Mouse (Mus musculus) heart, adult 8-10 months (tissue): ENCODE data around the gene Magi3. TPM values are rescaled to one million over a fixed set of nuclear protein-coding genes. Genes with fewer than 3 reads are reported as not detected.

Source experiments
- DNase-seq: peaks from one replicate; pipeline ENCODE4 v3.0.0; 2022; ENCODE audit warnings: low spot score
- total RNA-seq, 4 experiments: library from RNA; stranded (reverse); gene quantifications; 2 replicates each; pipeline ENCODE4 v1.2.4; 2022

Magi3 gene
- total RNA-seq, result 10 to 100 TPM; 27.8 to 41.0 (median 34.9) TPM

- peak; percentile 98 for DNase-seq
Measured at GRCm38 (mm10) chr3:104220295-104220965, at the start of gene Magi3. Gene Magi3, minus strand, starts transcription at chr3:104220374.

- DNase-seq, result no peak
Measured at GRCm38 (mm10) chr3:104264530-104265145, 44.5 kb upstream of the Magi3 start.

- DNase-seq, result no peak
Measured at GRCm38 (mm10) chr3:104260221-104260620, 40.0 kb upstream of the Magi3 start.

GRCm38 (mm10) chr3:104259168-104259567 is 39.0 kb upstream of the Magi3 start:
- no peak for DNase-seq

- no peak for DNase-seq
Measured at GRCm38 (mm10) chr3:104257041-104257440, 36.9 kb upstream of the Magi3 start.

GRCm38 (mm10) chr3:104253760-104254159 is 33.6 kb upstream of the Magi3 start:
- peak; percentile 31 for DNase-seq

- no peak for DNase-seq
Measured at GRCm38 (mm10) chr3:104247850-104248249, 27.7 kb upstream of the Magi3 start.

GRCm38 (mm10) chr3:104247057-104247456 is 26.9 kb upstream of the Magi3 start:
- DNase-seq, result no peak

- no peak for DNase-seq
Measured at GRCm38 (mm10) chr3:104244373-104244772, 24.2 kb upstream of the Magi3 start.

- DNase-seq, result no peak
Measured at GRCm38 (mm10) chr3:104243972-104244371, 23.8 kb upstream of the Magi3 start.

- no peak for DNase-seq
Measured at GRCm38 (mm10) chr3:104239785-104240184, 19.6 kb upstream of the Magi3 start.

GRCm38 (mm10) chr3:104239376-104239775 is 19.2 kb upstream of the Magi3 start:
- DNase-seq, result no peak

- DNase-seq, result no peak
Measured at GRCm38 (mm10) chr3:104237846-104238440, 17.8 kb upstream of the Magi3 start.

GRCm38 (mm10) chr3:104236029-104236428 is 15.9 kb upstream of the Magi3 start:
- no peak for DNase-seq

GRCm38 (mm10) chr3:104235099-104235498 is 14.9 kb upstream of the Magi3 start:
- DNase-seq, result no peak

GRCm38 (mm10) chr3:104233366-104234312 is 13.5 kb upstream of the Magi3 start:
- no peak for DNase-seq

GRCm38 (mm10) chr3:104227438-104228111 is 7.4 kb upstream of the Magi3 start:
- peak; percentile 9 for DNase-seq

GRCm38 (mm10) chr3:104226731-104227130 is 6.6 kb upstream of the Magi3 start:
- no peak for DNase-seq

- no peak for DNase-seq
Measured at GRCm38 (mm10) chr3:104221156-104221555, 982 bp upstream of the Magi3 start.

- peak; percentile 27 for DNase-seq
Measured at GRCm38 (mm10) chr3:104219531-104220294, 461 bp downstream of the Magi3 start.
